In the genomic region with DNA sequence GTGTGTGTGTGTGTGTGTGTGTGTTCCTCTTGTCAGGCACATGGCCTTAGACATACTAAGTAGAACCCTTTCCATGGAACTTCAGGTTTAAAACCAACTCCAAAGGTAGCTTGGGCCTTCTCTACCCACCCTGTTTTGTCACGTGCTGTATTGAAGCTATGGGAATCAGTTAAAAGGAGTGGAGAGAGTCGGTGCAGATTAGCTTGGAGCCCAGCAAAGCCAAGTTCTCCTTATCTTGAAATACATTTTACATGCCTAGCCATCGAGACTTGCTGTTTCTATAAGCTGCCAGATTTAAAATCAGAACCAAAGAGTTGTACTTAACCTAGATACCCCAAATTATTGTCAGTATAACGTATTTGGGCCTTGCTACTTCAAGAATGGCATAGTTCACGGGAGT, we compare ENCODE assay signal across 14 mouse cellular contexts. TPM values are rescaled to one million over a fixed set of nuclear protein-coding genes. Genes with fewer than 3 reads are reported as not detected.
A peak's percentile ranks its signal among the peaks of the same experiment; 100 is the strongest.
DNase-seq lines count a peak whose midpoint lies in the region; ATAC-seq and TF ChIP-seq lines count a peak whose summit lies in the region.
"Had no signal": no experiment of that assay in that cellular context is flagged by ENCODE, and none has a peak within 500 bp of the region (broad histone marks: within the 10 kb centered on the region; RNA-seq: fewer than 3 reads in every experiment).

No protein-coding gene starts in this region.

- peaks cover 2% of the 10 kb centered on the region for H3K79me2 ChIP-seq in heart, adult 2 months (replicated peaks; ENCODE audit: control insufficient read depth, insufficient read depth, low read length)

- peak overlapping the region; percentile 15; the same call in 1 of the 2 replicates for H3K27ac ChIP-seq in heart, adult 2 months
- H3K27ac ChIP-seq in midbrain, embryonic 11.5 days (ENCODE audit: low read depth, low read length) = no peak overlapping the region
- no peak overlapping the region for H3K27ac ChIP-seq in midbrain, postnatal 0 days (ENCODE audit: low read depth, low read length)
- no peak overlapping the region for H3K27ac ChIP-seq in liver, embryonic 11.5 days (ENCODE audit: low read depth, low read length)
- no peak overlapping the region for H3K27ac ChIP-seq in forebrain, embryonic 11.5 days (ENCODE audit: low read depth, low read length)
- H3K27ac ChIP-seq: hindbrain, embryonic 15.5 days; midbrain, embryonic 12.5 days had no signal

- no peak overlapping the region for H3K4me2 ChIP-seq in midbrain, embryonic 11.5 days
- H3K4me2 ChIP-seq in midbrain, postnatal 0 days (ENCODE audit: low read depth, low read length, poor library complexity, severe bottlenecking) = no peak overlapping the region
- peak overlapping the region; percentile 51; the same call in 1 of the 2 replicates for H3K4me2 ChIP-seq in liver, embryonic 11.5 days
- no peak overlapping the region for H3K4me2 ChIP-seq in forebrain, embryonic 11.5 days (ENCODE audit: low read depth, low read length, severe bottlenecking)
- H3K4me2 ChIP-seq: hindbrain, embryonic 15.5 days; midbrain, embryonic 12.5 days; neural tube, embryonic 15.5 days had no signal

- TF ChIP-seq EP300 in heart, adult 2 months (IDR thresholded peaks at IDR 0.05; ENCODE audit: insufficient read depth, low read depth, low read length) = no peak

- TF ChIP-seq CTCF in heart, adult 2 months (IDR thresholded peaks at IDR 0.05) = no peak
- TF ChIP-seq CTCF in midbrain, postnatal 0 days (IDR thresholded peaks at IDR 0.05) = no peak

- 56% methylated on average over 5 of the region's 5 CpGs for WGBS in heart, adult 2 months
- 79% methylated on average over 5 of the region's 5 CpGs for WGBS in midbrain, embryonic 11.5 days
- WGBS in midbrain, postnatal 0 days = 78% methylated on average over 5 of the region's 5 CpGs
- WGBS in liver, embryonic 11.5 days = 36% methylated on average over 5 of the region's 5 CpGs
- 84% methylated on average over 5 of the region's 5 CpGs for WGBS in forebrain, embryonic 11.5 days

- intact Hi-C loops in heart, adult 2 months (cut with DNase I) = no loop called here

- no peak for TF ChIP-seq POLR2A in heart, adult 2 months (IDR thresholded peaks at IDR 0.05; ENCODE audit: insufficient read depth, low read depth, low read length)

- H3K4me3 ChIP-seq in heart, adult 2 months = no peak overlapping the region
- H3K4me3 ChIP-seq in midbrain, embryonic 11.5 days (ENCODE audit: low read depth, low read length) = no peak overlapping the region
- no peak overlapping the region for H3K4me3 ChIP-seq in midbrain, postnatal 0 days (ENCODE audit: low read depth, low read length)
- H3K4me3 ChIP-seq in liver, embryonic 11.5 days (ENCODE audit: low read depth, low read length) = no peak overlapping the region
- no peak overlapping the region for H3K4me3 ChIP-seq in forebrain, embryonic 11.5 days (ENCODE audit: low read depth, low read length)
- H3K4me3 ChIP-seq: hindbrain, embryonic 15.5 days; limb, embryonic 12.5 days; midbrain, embryonic 12.5 days; neural tube, embryonic 15.5 days had no signal

- no peak overlapping the region for H3K9ac ChIP-seq in heart, adult 2 months (ENCODE audit: low read depth, low read length)
- H3K9ac ChIP-seq in midbrain, embryonic 11.5 days (ENCODE audit: low read length) = no peak overlapping the region
- H3K9ac ChIP-seq in midbrain, postnatal 0 days (replicated peaks; ENCODE audit: low read length, poor library complexity, severe bottlenecking) = no peak overlapping the region
- no peak overlapping the region for H3K9ac ChIP-seq in liver, embryonic 11.5 days (ENCODE audit: low read depth, low read length)
- H3K9ac ChIP-seq in forebrain, embryonic 11.5 days (ENCODE audit: low read length) = no peak overlapping the region
- H3K9ac ChIP-seq: hindbrain, embryonic 15.5 days; limb, embryonic 12.5 days; midbrain, embryonic 12.5 days; neural tube, embryonic 15.5 days had no signal

- no peaks in the 10 kb centered on the region for H3K9me3 ChIP-seq in midbrain, embryonic 11.5 days (ENCODE audit: control insufficient read depth, low read length)
- no peaks in the 10 kb centered on the region for H3K9me3 ChIP-seq in midbrain, postnatal 0 days (ENCODE audit: low read length)
- H3K9me3 ChIP-seq in liver, embryonic 11.5 days (ENCODE audit: control insufficient read depth, low read length) = no peaks in the 10 kb centered on the region
- H3K9me3 ChIP-seq in forebrain, embryonic 11.5 days (ENCODE audit: control insufficient read depth, low read length) = no peaks in the 10 kb centered on the region
- H3K9me3 ChIP-seq: hindbrain, embryonic 15.5 days; limb, embryonic 12.5 days; midbrain, embryonic 12.5 days; neural tube, embryonic 15.5 days had no signal

- no peak for DNase-seq in heart, adult 2 months
- DNase-seq in heart, adult 18-20 months = no peak
- DNase-seq in midbrain, embryonic 11.5 days (ENCODE audit: low spot score, missing footprints) = peak; percentile 77
- DNase-seq in midbrain, postnatal 0 days (ENCODE audit: low spot score) = no peak
- no peak for DNase-seq in liver, embryonic 11.5 days (ENCODE audit: low spot score)
- DNase-seq in forebrain, embryonic 11.5 days (ENCODE audit: low spot score) = no peak
- DNase-seq in frontal cortex, postnatal 36 days (ENCODE audit: low spot score in 2 of 2) = no peak
- DNase-seq: cerebellum, postnatal 10 days; layer of hippocampus, adult 9-11 months had no signal

- peaks cover 31% of the 10 kb centered on the region for H3K4me1 ChIP-seq in heart, adult 2 months (ENCODE audit: control insufficient read depth, insufficient read depth, low read length)
- H3K4me1 ChIP-seq in midbrain, embryonic 11.5 days (ENCODE audit: control insufficient read depth, insufficient read depth, low read length) = peaks cover 5% of the 10 kb centered on the region; the same call in 1 of the 2 replicates
- no peaks in the 10 kb centered on the region; the same call in none of the 2 replicates for H3K4me1 ChIP-seq in midbrain, postnatal 0 days (ENCODE audit: insufficient read depth, low read length)
- H3K4me1 ChIP-seq in liver, embryonic 11.5 days (replicated peaks; ENCODE audit: control insufficient read depth, insufficient read depth, low read length) = peaks cover 74% of the 10 kb centered on the region
- H3K4me1 ChIP-seq in forebrain, embryonic 11.5 days (replicated peaks; ENCODE audit: control insufficient read depth, insufficient read depth, low read length) = 0 out of 2 replicates have a peak, but pooled peaks cover 2% of the 10 kb centered on the region

- ATAC-seq in midbrain, embryonic 11.5 days (ENCODE audit: low FRiP score) = no peak
- ATAC-seq in midbrain, postnatal 0 days (ENCODE audit: low FRiP score) = no peak
- ATAC-seq in liver, embryonic 11.5 days (replicated peaks; ENCODE audit: low FRiP score) = peak; percentile 69; the same call in 1 of the 2 replicates
- ATAC-seq in forebrain, embryonic 11.5 days (replicated peaks; ENCODE audit: low FRiP score) = no peak
- ATAC-seq in inflammation-experienced regulatory T-cells, adult 6 months = no peak

- no peaks in the 10 kb centered on the region for H3K27me3 ChIP-seq in heart, adult 2 months (ENCODE audit: control insufficient read depth, insufficient read depth, low read length)
- H3K27me3 ChIP-seq in midbrain, embryonic 11.5 days (ENCODE audit: control insufficient read depth, insufficient read depth, low read length) = no peaks in the 10 kb centered on the region
- no peaks in the 10 kb centered on the region for H3K27me3 ChIP-seq in midbrain, postnatal 0 days (ENCODE audit: insufficient read depth, low read length)
- no peaks in the 10 kb centered on the region for H3K27me3 ChIP-seq in liver, embryonic 11.5 days (replicated peaks; ENCODE audit: control insufficient read depth, insufficient read depth, low read length)
- H3K27me3 ChIP-seq in forebrain, embryonic 11.5 days (ENCODE audit: control insufficient read depth, insufficient read depth, low read length) = no peaks in the 10 kb centered on the region
- H3K27me3 ChIP-seq: hindbrain, embryonic 15.5 days; limb, embryonic 12.5 days; midbrain, embryonic 12.5 days; neural tube, embryonic 15.5 days had no signal

- peaks cover 16% of the 10 kb centered on the region for H3K36me3 ChIP-seq in heart, adult 2 months (ENCODE audit: control insufficient read depth, insufficient read depth, low read length)
- H3K36me3 ChIP-seq in midbrain, embryonic 11.5 days (ENCODE audit: control insufficient read depth, insufficient read depth, low read length) = no peaks in the 10 kb centered on the region
- no peaks in the 10 kb centered on the region for H3K36me3 ChIP-seq in midbrain, postnatal 0 days (ENCODE audit: insufficient read depth, low read length)
- H3K36me3 ChIP-seq in liver, embryonic 11.5 days (ENCODE audit: control insufficient read depth, insufficient read depth, low read length) = no peaks in the 10 kb centered on the region
- H3K36me3 ChIP-seq in forebrain, embryonic 11.5 days (ENCODE audit: control insufficient read depth, insufficient read depth, low read length) = no peaks in the 10 kb centered on the region
- H3K36me3 ChIP-seq: hindbrain, embryonic 15.5 days; limb, embryonic 12.5 days; midbrain, embryonic 12.5 days; neural tube, embryonic 15.5 days had no signal

RNA-seq across cellular contexts. Expression of a gene that starts 44.7 kb away (rescaled TPM):
- total RNA-seq in heart, adult 2 months (2021) = 10 to 100 TPM; 38.9 to 50.5 TPM
- 25.2 and 44.5 TPM in 2 replicates for polyA plus RNA-seq in heart, adult 2 months (2012; rRNA removed)
- 10 to 100 TPM; 44.3 to 52.5 TPM for total RNA-seq in heart, adult 18-20 months (2021)
- polyA plus RNA-seq in midbrain, embryonic 11.5 days (2014; fragmentation: Nextera tagmentation; extraction: Ambion mirVana) = 49.7 and 53.8 TPM in 2 replicates
- total RNA-seq in midbrain, postnatal 0 days (2014; rRNA removed) = 54.6 and 61.4 TPM in 2 replicates
- polyA plus RNA-seq in midbrain, postnatal 0 days (2015; fragmentation: Nextera tagmentation; extraction: Ambion mirVana) = 49.1 and 51.9 TPM in 2 replicates
- 65.0 and 69.0 TPM in 2 replicates for polyA plus RNA-seq in liver, embryonic 11.5 days (2014; fragmentation: Nextera tagmentation; extraction: Ambion mirVana)
- polyA plus RNA-seq in forebrain, embryonic 11.5 days (2014; fragmentation: Nextera tagmentation; extraction: Ambion mirVana) = 59.3 and 61.5 TPM in 2 replicates
- polyA plus RNA-seq in inflammation-experienced regulatory T-cells, adult 6 months (2017; shearing (Covaris generic)) = 100 to 1,000 TPM; 100 to 138 (median 112) TPM
